Mouse (Mus musculus): ENCODE data around the gene Hnf1a.

GRCm38 (mm10) chr5:114942074-114942765 lies 28.7 kb downstream of the Hnf1a start, which contains the start of gene 2210016L21Rik:
- TF ChIP-seq POLR2A (IDR thresholded peaks at IDR 0.05; ENCODE audit: borderline replicate concordance, extremely low read depth, low read depth, low read length), result peak; percentile 85; the same call in 1 of the 2 replicates
- no peak for TF ChIP-seq CTCF (IDR thresholded peaks at IDR 0.05; ENCODE audit: insufficient read depth, low read length)

Data from lung, adult 2 months (tissue).